Mouse (Mus musculus) embryonic facial prominence, embryonic 10.5 days (tissue): ENCODE measurements around the gene Wdfy1. TPM values are rescaled to one million over a fixed set of nuclear protein-coding genes. Genes with fewer than 3 reads are reported as not detected.

ENCODE experiments used
- DNase-seq: peaks from one replicate; pipeline ENCODE4 v3.0.0-alpha.2; 2017; ENCODE audit warnings: low spot score
- H3K27ac ChIP-seq: fragments of 300-500 bp; sonication (generic); replicated peaks from 2 replicates; pipeline ENCODE4 v1.5.1; 2016; ENCODE audit warnings: mild to moderate bottlenecking
- H3K27me3 ChIP-seq: fragments of 300-500 bp; sonication (generic); replicated peaks from 2 replicates; pipeline ENCODE4 v1.6.1; 2016; ENCODE audit warnings: low read depth, mild to moderate bottlenecking; ENCODE audit not compliant: poor library complexity, severe bottlenecking
- H3K36me3 ChIP-seq: fragments of 300-500 bp; sonication (generic); replicated peaks from 2 replicates; pipeline ENCODE4 v1.6.1; 2016; ENCODE audit warnings: mild to moderate bottlenecking, moderate library complexity
- H3K4me1 ChIP-seq: fragments of 300-500 bp; sonication (generic); 2 replicates; pipeline ENCODE4 v1.6.1; 2016
- H3K4me3 ChIP-seq: fragments of 300-500 bp; sonication (generic); 2 replicates; pipeline ENCODE4 v1.5.1; 2016; ENCODE audit warnings: mild to moderate bottlenecking, moderate library complexity
- H3K9me3 ChIP-seq: fragments of 300-500 bp; sonication (generic); 2 replicates; pipeline ENCODE4 v1.6.1; 2016; ENCODE audit warnings: mild to moderate bottlenecking
- WGBS: fragments of 180-500 bp; shearing (Covaris S2); methylation state at CpG from one replicate; pipeline ENCODE4 v1.1.7; 2016; 5-methylcytosine and 5-hydroxymethylcytosine counted together
- polyA plus RNA-seq: library from polyadenylated mRNA; unstranded; fragments of >200 nt; fragmentation: Nextera tagmentation; extraction: Ambion mirVana; gene quantifications from 2 replicates; pipeline ENCODE4 v1.2.1, GENCODE M21; 2016

The Wdfy1 gene
- polyA plus RNA-seq, 1 experiment from 2014 or later: 34.4 TPM

DNA sequence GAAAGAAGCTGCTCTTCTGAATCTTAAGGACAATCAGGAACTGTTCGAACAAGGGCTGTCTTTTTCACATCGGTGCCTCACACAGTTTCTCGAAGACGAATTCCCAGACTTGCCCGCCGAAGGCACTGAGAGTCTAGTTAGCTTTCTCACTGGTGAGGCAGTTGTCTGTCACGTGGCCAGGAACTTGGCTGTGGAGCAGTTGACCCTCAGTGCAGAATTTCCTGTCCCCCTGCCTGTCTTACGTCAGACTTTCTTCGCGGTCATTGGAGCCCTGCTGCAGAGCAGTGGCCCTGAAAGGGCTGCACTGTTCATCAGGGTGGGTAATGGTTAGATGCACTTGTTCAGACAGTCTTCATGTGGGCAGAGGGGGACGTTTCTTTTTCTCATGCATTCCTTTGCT is 2.1 kb upstream of the Wdfy1 start:
- 0 out of 2 replicates have a peak, but pooled peaks cover 4% of the 10 kb centered on the region for H3K4me1 ChIP-seq
- H3K4me3 ChIP-seq: no peak overlapping the region
- H3K27me3 ChIP-seq: no peaks in the 10 kb centered on the region
- no peak for DNase-seq
- H3K9me3 ChIP-seq: no peaks in the 10 kb centered on the region
- peaks cover 55% of the 10 kb centered on the region for H3K36me3 ChIP-seq
- WGBS: 87% methylated on average over 11 of the region's 11 CpGs
- no peak overlapping the region for H3K27ac ChIP-seq

DNA sequence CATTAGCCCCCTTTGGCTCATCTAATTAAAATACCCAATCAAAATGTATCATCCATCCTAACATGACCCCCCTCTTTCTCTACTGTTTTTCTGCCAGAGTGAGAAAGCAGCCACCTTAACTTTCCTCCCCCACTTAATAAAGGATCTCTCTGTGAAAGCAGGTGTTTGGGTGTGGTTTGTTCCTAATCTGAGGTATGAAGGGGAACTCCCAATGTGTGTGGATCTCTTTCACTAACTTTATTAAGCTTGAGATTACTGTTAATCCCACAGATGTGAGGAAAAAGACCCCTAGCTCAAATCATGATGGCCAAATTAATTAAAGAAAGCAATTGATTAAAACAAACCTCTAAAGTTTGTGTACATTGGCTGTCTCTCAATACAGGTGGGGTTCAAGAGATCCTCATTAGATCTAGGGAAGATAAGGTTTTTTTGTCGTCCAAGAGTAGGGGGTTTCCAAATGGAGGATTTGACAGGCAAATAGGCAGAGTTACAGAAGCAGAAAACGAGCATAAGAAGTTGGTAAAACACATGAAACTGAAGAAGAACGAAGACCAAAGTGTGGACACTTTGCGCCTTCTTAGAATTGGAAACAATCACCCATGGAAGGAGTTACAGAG is 1.7 kb downstream of the Wdfy1 start:
- WGBS: 77% methylated on average over 4 of the region's 4 CpGs
- Histone ChIP-seq H3K4me1 (0 out of 2 replicates have a peak, but pooled peaks cover 4% of the 10 kb centered on the region), H3K9me3 (no peaks in the 10 kb centered on the region), H3K27me3 (no peaks in the 10 kb centered on the region), H3K36me3 (peaks cover 18% of the 10 kb centered on the region), H3K27ac (no peak overlapping the region), H3K4me3 (no peak overlapping the region)
- no peak for DNase-seq

DNA sequence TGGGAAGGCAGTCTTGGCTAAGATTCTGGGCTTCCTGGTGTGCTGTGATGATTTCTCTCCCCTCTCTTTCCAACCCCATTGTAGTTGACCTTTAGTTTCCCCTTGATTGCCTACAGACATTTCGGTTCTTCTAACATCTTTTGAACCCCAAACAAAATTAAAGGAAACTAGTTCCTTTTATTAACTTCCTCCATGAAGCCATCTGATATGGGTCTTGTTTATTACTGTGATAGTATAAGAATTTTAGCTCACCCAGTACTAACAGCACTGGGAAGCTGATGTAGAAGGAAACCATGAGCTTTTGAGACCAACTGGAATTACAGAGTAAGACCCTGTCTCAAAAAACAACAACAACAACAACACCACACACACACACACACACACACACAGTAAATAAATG is 7.7 kb downstream of the Wdfy1 start:
- no peaks in the 10 kb centered on the region for H3K9me3 ChIP-seq
- no peak for DNase-seq
- no peaks in the 10 kb centered on the region for H3K27me3 ChIP-seq
- no peak overlapping the region for H3K27ac ChIP-seq
- 65% methylated on average over 1 of the region's 1 CpGs for WGBS
- no peaks in the 10 kb centered on the region for H3K36me3 ChIP-seq
- H3K4me3 ChIP-seq: no peak overlapping the region
- H3K4me1 ChIP-seq: no peaks in the 10 kb centered on the region

DNA sequence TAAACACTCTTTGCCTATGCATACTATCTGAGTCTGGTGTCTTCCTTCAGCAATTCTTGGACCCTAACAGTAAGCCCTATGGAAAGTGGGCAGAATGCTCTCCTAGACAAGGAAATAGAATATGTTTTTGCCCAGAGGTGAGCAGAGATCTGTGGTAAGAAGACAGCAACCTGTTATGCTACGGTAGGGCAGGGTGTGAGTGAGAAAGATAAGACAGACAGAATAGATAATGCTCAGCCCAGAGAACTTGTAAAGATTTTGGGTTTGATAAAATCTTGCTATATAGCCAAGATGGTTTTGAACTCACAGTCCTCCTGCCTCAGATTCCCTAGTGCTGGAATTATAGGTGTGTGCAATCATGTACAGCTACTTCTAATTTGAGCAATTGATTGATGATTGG is 11.5 kb downstream of the Wdfy1 start:
- DNase-seq: no peak

DNA sequence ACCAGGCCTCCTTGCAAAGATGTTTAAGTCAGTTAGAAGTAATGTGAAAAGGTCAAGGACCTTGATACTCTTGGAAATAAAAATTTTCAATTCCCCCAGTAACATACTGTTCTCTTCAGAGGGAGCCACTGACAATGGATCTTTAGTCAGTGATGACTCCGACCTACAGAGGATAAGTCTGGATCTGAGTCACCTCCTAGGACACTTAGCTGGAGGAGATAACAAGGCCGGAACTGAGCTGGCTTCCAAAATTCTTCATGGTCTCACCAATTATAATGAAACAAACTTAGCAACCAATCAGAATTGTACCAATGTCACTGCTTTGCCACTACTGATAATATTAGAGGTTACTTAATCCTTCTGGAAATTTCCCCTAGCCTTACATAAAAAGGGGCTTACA is 11.9 kb downstream of the Wdfy1 start:
- no peaks in the 10 kb centered on the region for H3K36me3 ChIP-seq
- DNase-seq: no peak
- no peaks in the 10 kb centered on the region for H3K27me3 ChIP-seq
- H3K9me3 ChIP-seq: no peaks in the 10 kb centered on the region
- H3K27ac ChIP-seq: no peak overlapping the region
- H3K4me3 ChIP-seq: no peak overlapping the region
- 90% methylated on average over 2 of the region's 2 CpGs for WGBS
- peaks cover 20% of the 10 kb centered on the region for H3K4me1 ChIP-seq

More for the DNA sequence above, 11.5 kb downstream of the Wdfy1 start:
- H3K27ac ChIP-seq: no peak overlapping the region
- H3K27me3 ChIP-seq: no peaks in the 10 kb centered on the region
- WGBS: 85% methylated on average over 1 of the region's 1 CpGs
- H3K9me3 ChIP-seq: no peaks in the 10 kb centered on the region
- H3K36me3 ChIP-seq: no peaks in the 10 kb centered on the region
- peaks cover 20% of the 10 kb centered on the region for H3K4me1 ChIP-seq
- no peak overlapping the region for H3K4me3 ChIP-seq

DNA sequence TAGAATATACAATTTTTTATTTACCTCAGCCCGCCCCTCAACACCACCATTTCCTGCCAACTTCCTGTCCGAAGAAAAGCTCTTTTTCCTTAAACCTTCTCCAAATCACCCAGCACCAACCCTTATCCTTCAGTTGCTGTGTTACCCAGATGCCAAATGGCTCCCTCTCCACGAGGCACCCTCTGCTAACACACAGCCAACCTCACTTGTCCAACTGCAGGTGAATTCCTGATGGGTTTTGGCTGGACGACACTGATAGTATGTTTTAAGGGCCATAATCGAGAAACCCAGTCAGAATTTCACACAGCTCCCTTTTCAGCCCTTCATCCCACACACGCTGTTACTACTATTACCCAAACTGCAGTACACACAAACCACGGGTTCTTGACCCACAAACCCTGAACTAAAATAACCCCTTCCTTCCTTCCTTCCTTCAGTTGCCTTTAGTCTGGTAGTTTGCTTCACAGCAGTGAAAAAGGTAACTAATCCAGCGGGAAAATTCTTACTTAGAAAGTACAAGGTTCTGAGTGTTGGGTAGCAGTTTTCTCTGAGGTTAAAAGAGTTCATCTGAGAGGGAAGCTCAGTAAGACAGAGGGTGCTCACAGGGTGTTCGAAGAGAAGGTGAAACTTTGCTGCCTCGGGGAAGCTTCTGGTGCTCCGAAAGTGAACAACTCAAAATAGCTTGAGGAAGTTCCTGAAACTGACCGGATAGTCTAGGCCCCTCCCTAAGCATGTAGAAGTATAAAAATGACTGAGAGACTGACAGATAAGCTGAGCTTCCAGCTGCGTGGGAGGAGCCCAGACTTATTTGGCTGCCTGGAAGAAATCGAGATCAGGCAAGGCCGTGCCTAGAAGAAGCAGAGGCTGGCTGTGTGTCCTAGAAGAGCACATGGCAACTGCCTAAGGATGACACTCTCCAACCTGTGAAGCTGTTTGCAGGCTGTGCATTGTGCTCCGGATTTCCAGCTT is 13.4 kb downstream of the Wdfy1 start:
- DNase-seq: no peak
- whole genome bisulfite sequencing: 66% methylated on average over 16 of the region's 16 CpGs
- Histone ChIP-seq H3K9me3 (no peaks in the 10 kb centered on the region), H3K36me3 (no peaks in the 10 kb centered on the region), H3K4me3 (peak overlapping the region; percentile 89), H3K27ac (peak overlapping the region; percentile 89; the same call in 1 of the 2 replicates), H3K27me3 (no peaks in the 10 kb centered on the region), H3K4me1 (peaks cover 23% of the 10 kb centered on the region)

DNA sequence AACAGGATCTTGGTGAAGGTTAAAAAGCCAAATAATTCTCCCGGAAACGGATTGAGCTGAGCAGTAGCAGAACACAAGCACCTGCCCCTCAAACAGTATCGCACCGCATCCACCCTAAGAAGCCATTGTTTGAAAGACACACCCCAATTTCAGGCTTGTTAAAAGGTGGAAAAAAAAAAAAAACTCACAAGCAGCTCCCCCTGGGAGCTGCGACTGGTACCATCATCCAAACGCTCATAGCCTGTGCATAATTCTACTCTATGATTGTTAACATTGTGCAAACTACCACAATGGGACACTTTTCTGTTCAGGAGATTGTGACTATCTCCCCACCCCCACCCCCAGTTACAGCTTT is 14.0 kb downstream of the Wdfy1 start:
- WGBS: under 1% methylated on average over 6 of the region's 6 CpGs
- H3K9me3 ChIP-seq: no peaks in the 10 kb centered on the region
- H3K27ac ChIP-seq: peak overlapping the region; percentile 89
- no peaks in the 10 kb centered on the region for H3K27me3 ChIP-seq
- H3K4me1 ChIP-seq: peaks cover 26% of the 10 kb centered on the region
- no peaks in the 10 kb centered on the region for H3K36me3 ChIP-seq
- H3K4me3 ChIP-seq: peak overlapping the region; percentile 89
- DNase-seq: no peak

DNA sequence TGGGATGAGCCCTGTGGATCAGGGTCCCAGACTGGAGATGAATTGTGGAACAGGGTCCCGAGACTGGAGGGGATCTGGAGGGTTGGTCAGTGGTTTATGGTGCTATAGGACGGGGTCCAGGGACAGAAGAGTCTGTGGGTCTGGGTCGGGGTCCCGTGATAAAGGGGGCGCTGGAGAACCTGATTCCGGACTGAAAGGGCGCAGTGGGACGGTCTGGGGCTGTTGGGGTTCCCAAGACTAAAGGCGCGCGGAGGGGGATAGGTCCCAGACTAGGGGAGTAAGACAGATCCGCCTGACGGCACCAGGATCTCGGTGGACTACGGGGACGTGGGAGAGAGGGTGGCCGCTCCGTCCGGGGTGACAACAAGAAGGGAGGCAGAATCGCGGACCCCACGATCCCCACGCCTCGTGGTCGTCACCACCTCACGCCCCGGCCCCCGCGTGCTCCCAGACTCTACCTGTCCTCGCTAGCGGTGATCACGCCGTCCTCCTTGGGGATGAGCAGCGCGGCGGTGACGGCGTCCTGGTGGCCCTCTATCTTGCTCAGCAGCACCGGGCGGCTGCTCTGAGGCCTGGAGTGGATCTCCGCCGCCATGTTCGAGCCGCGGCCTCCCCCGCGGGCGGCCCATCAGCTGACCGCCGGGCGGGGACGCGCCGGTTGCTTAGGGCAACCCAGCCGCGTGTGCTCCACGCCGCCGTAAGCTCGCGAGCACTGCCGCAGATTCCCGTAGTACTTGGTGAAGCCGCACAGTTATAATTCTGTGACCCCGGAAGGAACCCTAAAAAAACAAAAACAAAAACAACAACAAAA is 14.6 kb downstream of the Wdfy1 start:
- Histone ChIP-seq H3K27ac (peak overlapping the region; percentile 89), H3K9me3 (no peaks in the 10 kb centered on the region), H3K4me3 (peak overlapping the region; percentile 89), H3K27me3 (no peaks in the 10 kb centered on the region), H3K36me3 (no peaks in the 10 kb centered on the region), H3K4me1 (peaks cover 32% of the 10 kb centered on the region)
- peak; percentile 88 for DNase-seq
- WGBS: under 1% methylated on average over 65 of the region's 65 CpGs

DNA sequence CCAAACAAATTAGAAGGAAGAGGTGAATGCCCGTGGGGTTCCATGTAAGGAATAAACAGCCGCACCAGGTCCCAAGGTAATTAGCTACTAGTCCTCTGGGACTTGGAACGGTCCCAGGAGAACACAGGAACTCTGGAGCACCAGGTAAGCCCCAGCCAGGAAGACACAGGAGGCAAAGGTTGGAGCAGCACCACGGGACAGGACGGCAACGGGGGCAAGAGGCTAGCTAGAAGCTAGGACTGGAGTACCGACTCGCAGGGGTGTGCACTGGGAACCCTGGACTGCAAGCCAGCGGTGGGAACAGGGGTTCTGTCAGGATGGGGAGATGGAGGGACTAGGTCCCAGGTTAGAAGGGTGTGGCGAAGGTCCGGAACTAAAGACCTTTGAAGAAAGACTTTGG is 15.3 kb downstream of the Wdfy1 start:
- Histone ChIP-seq H3K36me3 (no peaks in the 10 kb centered on the region), H3K27me3 (no peaks in the 10 kb centered on the region), H3K27ac (peak overlapping the region; percentile 89), H3K4me1 (peaks cover 32% of the 10 kb centered on the region), H3K4me3 (peak overlapping the region; percentile 89), H3K9me3 (no peaks in the 10 kb centered on the region)
- DNase-seq: peak; percentile 21
- WGBS: 11% methylated on average over 11 of the region's 11 CpGs

DNA sequence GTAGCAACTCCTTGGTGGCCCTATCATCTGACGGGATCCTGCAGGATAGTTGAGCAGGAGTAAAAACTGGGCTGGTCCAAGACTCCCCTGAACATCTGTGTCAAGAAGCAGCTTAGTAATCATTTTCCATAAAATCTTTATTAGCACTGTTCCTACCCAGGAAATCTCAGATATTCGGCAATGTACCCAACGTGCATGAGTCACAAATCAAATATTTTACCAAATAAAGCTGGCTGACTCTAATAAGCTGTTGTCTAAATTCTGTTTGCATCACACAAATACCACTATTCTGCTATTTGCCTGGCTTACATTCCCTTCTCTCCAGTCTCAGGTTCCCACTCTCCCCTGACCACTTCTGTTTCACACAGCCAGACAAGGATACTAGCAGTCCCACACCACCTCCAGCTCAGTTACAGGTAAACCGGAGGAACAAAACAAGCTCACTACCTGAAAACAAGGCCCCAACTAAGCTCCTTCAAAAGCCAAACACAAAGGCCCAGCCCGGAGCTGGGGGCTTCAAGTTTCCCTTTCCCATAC is 16.4 kb downstream of the Wdfy1 start:
- Histone ChIP-seq H3K9me3 (no peaks in the 10 kb centered on the region), H3K27me3 (no peaks in the 10 kb centered on the region), H3K36me3 (no peaks in the 10 kb centered on the region), H3K4me1 (peaks cover 32% of the 10 kb centered on the region), H3K27ac (no peak overlapping the region), H3K4me3 (peak overlapping the region; percentile 89; the same call in 1 of the 2 replicates)
- no peak for DNase-seq
- WGBS: 70% methylated on average over 5 of the region's 5 CpGs

DNA sequence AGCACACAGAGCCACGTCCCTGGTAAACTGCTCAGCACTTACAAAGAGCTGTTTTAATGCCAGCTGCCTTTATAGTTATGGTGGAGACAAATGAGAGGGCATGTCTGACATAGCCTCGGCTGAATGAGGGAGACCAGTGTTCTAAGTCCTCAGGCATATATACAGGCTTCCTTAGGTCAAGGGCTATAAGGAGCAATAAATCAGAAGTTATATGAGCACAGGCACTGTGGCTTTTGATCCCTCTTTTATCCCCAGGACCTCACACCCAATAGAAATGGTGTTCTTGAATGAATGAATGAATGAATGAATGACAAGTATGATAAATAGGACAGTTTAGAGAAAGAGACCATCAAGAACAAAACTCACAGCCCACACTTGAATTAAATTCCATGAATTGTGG is 16.9 kb downstream of the Wdfy1 start:
- Histone ChIP-seq H3K36me3 (no peaks in the 10 kb centered on the region), H3K4me3 (no peak overlapping the region), H3K9me3 (no peaks in the 10 kb centered on the region), H3K4me1 (peaks cover 32% of the 10 kb centered on the region), H3K27ac (no peak overlapping the region), H3K27me3 (no peaks in the 10 kb centered on the region)
- DNase-seq: no peak
- WGBS: 56% methylated on average over 2 of the region's 2 CpGs

DNA sequence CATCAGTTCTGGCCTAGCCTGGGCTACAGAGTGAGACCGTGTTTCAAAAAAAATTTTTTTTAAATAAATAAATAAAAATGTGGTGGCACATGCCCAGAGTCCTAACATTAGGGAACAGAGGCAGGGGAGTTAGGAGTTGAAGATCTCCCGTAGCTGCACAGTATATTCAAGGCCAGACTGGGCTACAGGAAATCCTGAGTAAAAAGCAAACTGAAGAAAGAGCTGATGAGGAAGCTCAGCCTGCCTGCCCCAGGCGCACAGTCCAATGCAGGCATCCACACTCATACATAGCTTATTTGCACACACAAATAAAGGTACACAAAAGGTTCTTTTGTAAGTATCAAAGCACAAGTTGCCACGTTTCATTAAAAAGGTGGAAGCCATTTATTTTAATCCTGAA is 18.3 kb downstream of the Wdfy1 start:
- H3K9me3 ChIP-seq: no peaks in the 10 kb centered on the region
- no peak overlapping the region for H3K27ac ChIP-seq
- peaks cover 31% of the 10 kb centered on the region for H3K4me1 ChIP-seq
- 78% methylated on average over 4 of the region's 4 CpGs for WGBS
- H3K36me3 ChIP-seq: no peaks in the 10 kb centered on the region
- DNase-seq: no peak
- no peaks in the 10 kb centered on the region for H3K27me3 ChIP-seq
- H3K4me3 ChIP-seq: no peak overlapping the region
